Mouse (Mus musculus) lung, adult 2 months (tissue): ENCODE results near the gene Fstl1.

Source experiments
- CTCF ChIP-seq: fragments of 200-500 bp; IDR thresholded peaks from 2 replicates; pipeline ENCODE4 v1.5.1; 2011; ENCODE audit warnings: mild to moderate bottlenecking, low read length, control low read depth; ENCODE audit not compliant: insufficient read depth
- POLR2A ChIP-seq: fragments of 200-500 bp; IDR thresholded peaks from 2 replicates; pipeline ENCODE4 v1.6.1; 2011; ENCODE audit warnings: low read depth, mild to moderate bottlenecking, control low read depth, low read length, borderline replicate concordance; ENCODE audit errors: extremely low read depth

GRCm38 (mm10) chr16:37780386-37780785 lies 3.7 kb downstream of the Fstl1 start:
- TF ChIP-seq POLR2A (no peak), CTCF (no peak)
